Mouse (Mus musculus): ENCODE results near the gene Pnpla1.
"Not testable (repeated sequence)": the region's sequence is repeated elsewhere in the genome, so short reads cannot be mapped to it uniquely, and the experiment has no call there.

Gene Pnpla1

GRCm38 (mm10) chr17:28858205-28858604, at the start of gene Pnpla1:
TSS of gene Pnpla1 (plus strand) at chr17:28858411.
- no peak for DNase-seq (ENCODE audit: low read depth in 2 of 2, low spot score in 2 of 2)

- DNase-seq (ENCODE audit: low read depth in 2 of 2, low spot score in 2 of 2): no peak
These were observed 49.5 kb upstream of the Pnpla1 start for GRCm38 (mm10) chr17:28808714-28809113.

- no peak for DNase-seq (ENCODE audit: low read depth in 2 of 2, low spot score in 2 of 2)
These were observed 48.9 kb upstream of the Pnpla1 start for GRCm38 (mm10) chr17:28809175-28809831.

GRCm38 (mm10) chr17:28812345-28812744, 45.9 kb upstream of the Pnpla1 start:
- no peak for DNase-seq (ENCODE audit: low read depth in 2 of 2, low spot score in 2 of 2)

GRCm38 (mm10) chr17:28814529-28815097, 43.6 kb upstream of the Pnpla1 start:
- no peak for DNase-seq (ENCODE audit: low read depth in 2 of 2, low spot score in 2 of 2)

- DNase-seq (ENCODE audit: low read depth in 2 of 2, low spot score in 2 of 2): no peak
These were observed 42.7 kb upstream of the Pnpla1 start for GRCm38 (mm10) chr17:28815384-28816004.

- DNase-seq (ENCODE audit: low read depth in 2 of 2, low spot score in 2 of 2): not testable (repeated sequence)
These were observed 41.9 kb upstream of the Pnpla1 start for GRCm38 (mm10) chr17:28816326-28816725.

GRCm38 (mm10) chr17:28816875-28817811, 41.1 kb upstream of the Pnpla1 start:
- DNase-seq (ENCODE audit: low read depth in 2 of 2, low spot score in 2 of 2): no peak

GRCm38 (mm10) chr17:28820189-28820588, 38.0 kb upstream of the Pnpla1 start:
- no peak for DNase-seq (ENCODE audit: low read depth in 2 of 2, low spot score in 2 of 2)

GRCm38 (mm10) chr17:28823004-28823745, 35.0 kb upstream of the Pnpla1 start:
- DNase-seq (ENCODE audit: low read depth in 2 of 2, low spot score in 2 of 2): no peak

- no peak for DNase-seq (ENCODE audit: low read depth in 2 of 2, low spot score in 2 of 2)
These were observed 34.5 kb upstream of the Pnpla1 start for GRCm38 (mm10) chr17:28823749-28824148.

GRCm38 (mm10) chr17:28824896-28825295, 33.3 kb upstream of the Pnpla1 start:
- no peak for DNase-seq (ENCODE audit: low read depth in 2 of 2, low spot score in 2 of 2)

- DNase-seq (ENCODE audit: low read depth in 2 of 2, low spot score in 2 of 2): no peak
These were observed 32.7 kb upstream of the Pnpla1 start for GRCm38 (mm10) chr17:28825359-28826041.

GRCm38 (mm10) chr17:28827665-28828231, 30.5 kb upstream of the Pnpla1 start:
- no peak for DNase-seq (ENCODE audit: low read depth in 2 of 2, low spot score in 2 of 2)

- no peak for DNase-seq (ENCODE audit: low read depth in 2 of 2, low spot score in 2 of 2)
These were observed 29.1 kb upstream of the Pnpla1 start for GRCm38 (mm10) chr17:28829120-28829519.

GRCm38 (mm10) chr17:28831065-28831464, 27.1 kb upstream of the Pnpla1 start:
- no peak for DNase-seq (ENCODE audit: low read depth in 2 of 2, low spot score in 2 of 2)

- no peak for DNase-seq (ENCODE audit: low read depth in 2 of 2, low spot score in 2 of 2)
These were observed 26.2 kb upstream of the Pnpla1 start for GRCm38 (mm10) chr17:28832040-28832439.

GRCm38 (mm10) chr17:28832875-28833274, 25.3 kb upstream of the Pnpla1 start:
- no peak for DNase-seq (ENCODE audit: low read depth in 2 of 2, low spot score in 2 of 2)

GRCm38 (mm10) chr17:28834676-28835075, 23.5 kb upstream of the Pnpla1 start:
- DNase-seq (ENCODE audit: low read depth in 2 of 2, low spot score in 2 of 2): no peak

GRCm38 (mm10) chr17:28837840-28838239, 20.4 kb upstream of the Pnpla1 start:
- no peak for DNase-seq (ENCODE audit: low read depth in 2 of 2, low spot score in 2 of 2)
